In genomic region chr9:75618836-75619400, GRCm38 (mm10) we compare ENCODE assay signal across 22 mouse cellular contexts. TPM values are rescaled to one million over a fixed set of nuclear protein-coding genes. Genes with fewer than 3 reads are reported as not detected.
DNase-seq lines count a peak whose midpoint lies in the region; ATAC-seq and TF ChIP-seq lines count a peak whose summit lies in the region.
"Had no signal": no experiment of that assay in that cellular context is flagged by ENCODE, and none has a peak within 500 bp of the region (broad histone marks: within the 10 kb centered on the region; RNA-seq: fewer than 3 reads in every experiment).

No protein-coding gene starts in this region.

- H3K4me3 ChIP-seq in heart, adult 2 months, result no peak overlapping the region
- no peak overlapping the region for H3K4me3 ChIP-seq in kidney, embryonic 16.5 days (ENCODE audit: low read length)
- no peak overlapping the region for H3K4me3 ChIP-seq in midbrain, postnatal 0 days (ENCODE audit: low read depth, low read length)
- no peak overlapping the region for H3K4me3 ChIP-seq in midbrain, embryonic 15.5 days
- H3K4me3 ChIP-seq in stomach, postnatal 0 days (ENCODE audit: low read depth, low read length), result no peak overlapping the region
- no peak overlapping the region for H3K4me3 ChIP-seq in liver, embryonic 11.5 days (ENCODE audit: low read depth, low read length)
- H3K4me3 ChIP-seq: forebrain, embryonic 10.5 days; heart, embryonic 15.5 days; limb, embryonic 15.5 days; stomach, embryonic 15.5 days had no signal

- 95% methylated on average over 6 of the region's 6 CpGs for WGBS in heart, adult 2 months
- WGBS in kidney, embryonic 16.5 days, result 71% methylated on average over 6 of the region's 6 CpGs
- WGBS in midbrain, postnatal 0 days, result 92% methylated on average over 6 of the region's 6 CpGs
- 92% methylated on average over 6 of the region's 6 CpGs for WGBS in midbrain, embryonic 15.5 days
- 94% methylated on average over 6 of the region's 6 CpGs for WGBS in stomach, postnatal 0 days
- WGBS in liver, embryonic 11.5 days, result 83% methylated on average over 6 of the region's 6 CpGs

- no peaks in the 10 kb centered on the region for H3K4me1 ChIP-seq in heart, adult 2 months (ENCODE audit: control insufficient read depth, insufficient read depth, low read length)
- no peaks in the 10 kb centered on the region for H3K4me1 ChIP-seq in kidney, embryonic 16.5 days (ENCODE audit: insufficient read depth, low read length)
- H3K4me1 ChIP-seq in midbrain, postnatal 0 days (ENCODE audit: insufficient read depth, low read length), result no peaks in the 10 kb centered on the region
- no peaks in the 10 kb centered on the region for H3K4me1 ChIP-seq in midbrain, embryonic 15.5 days
- H3K4me1 ChIP-seq in stomach, postnatal 0 days (replicated peaks; ENCODE audit: control insufficient read depth, insufficient read depth), result no peaks in the 10 kb centered on the region
- no peaks in the 10 kb centered on the region for H3K4me1 ChIP-seq in liver, embryonic 11.5 days (replicated peaks; ENCODE audit: control insufficient read depth, insufficient read depth, low read length)
- H3K4me1 ChIP-seq: forebrain, embryonic 10.5 days; heart, embryonic 15.5 days; stomach, embryonic 15.5 days had no signal

- no peaks in the 10 kb centered on the region for H3K79me2 ChIP-seq in heart, adult 2 months (replicated peaks; ENCODE audit: control insufficient read depth, insufficient read depth, low read length)

- H3K27ac ChIP-seq in heart, adult 2 months, result no peak overlapping the region
- no peak overlapping the region for H3K27ac ChIP-seq in kidney, embryonic 16.5 days (ENCODE audit: low read length)
- no peak overlapping the region for H3K27ac ChIP-seq in midbrain, postnatal 0 days (ENCODE audit: low read depth, low read length)
- H3K27ac ChIP-seq in midbrain, embryonic 15.5 days, result no peak overlapping the region
- no peak overlapping the region for H3K27ac ChIP-seq in stomach, postnatal 0 days (replicated peaks)
- H3K27ac ChIP-seq in liver, embryonic 11.5 days (ENCODE audit: low read depth, low read length), result no peak overlapping the region
- H3K27ac ChIP-seq: forebrain, embryonic 10.5 days; heart, embryonic 15.5 days; limb, embryonic 15.5 days; stomach, embryonic 15.5 days had no signal

- H3K36me3 ChIP-seq in heart, adult 2 months (ENCODE audit: control insufficient read depth, insufficient read depth, low read length), result no peaks in the 10 kb centered on the region
- no peaks in the 10 kb centered on the region for H3K36me3 ChIP-seq in kidney, embryonic 16.5 days (ENCODE audit: insufficient read depth, low read length)
- H3K36me3 ChIP-seq in midbrain, postnatal 0 days (ENCODE audit: insufficient read depth, low read length), result no peaks in the 10 kb centered on the region
- H3K36me3 ChIP-seq in midbrain, embryonic 15.5 days (replicated peaks), result no peaks in the 10 kb centered on the region
- no peaks in the 10 kb centered on the region for H3K36me3 ChIP-seq in stomach, postnatal 0 days (ENCODE audit: control insufficient read depth, insufficient read depth, low read length)
- no peaks in the 10 kb centered on the region for H3K36me3 ChIP-seq in liver, embryonic 11.5 days (ENCODE audit: control insufficient read depth, insufficient read depth, low read length)
- H3K36me3 ChIP-seq: forebrain, embryonic 10.5 days; heart, embryonic 15.5 days; limb, embryonic 15.5 days; stomach, embryonic 15.5 days had no signal

- peak; percentile 43 for DNase-seq in heart, adult 11 months
- no peak for DNase-seq in heart, adult 2 months
- no peak for DNase-seq in kidney, adult 9 months
- no peak for DNase-seq in midbrain, postnatal 0 days (ENCODE audit: low spot score)
- DNase-seq in stomach, postnatal 0 days (ENCODE audit: low spot score), result no peak
- no peak for DNase-seq in liver, embryonic 11.5 days (ENCODE audit: low spot score)
- DNase-seq: adrenal gland, postnatal 25 days; cerebellum, adult 11 months; cerebellum, postnatal 10 days; gastrocnemius, postnatal 14 days; heart, postnatal 4 days; kidney, adult 11 months; lung, postnatal 36 days; right cerebral cortex, postnatal 25 days had no signal

- no peaks in the 10 kb centered on the region for H3K9me3 ChIP-seq in kidney, embryonic 16.5 days (ENCODE audit: low read length)
- H3K9me3 ChIP-seq in midbrain, postnatal 0 days (ENCODE audit: low read length), result no peaks in the 10 kb centered on the region
- no peaks in the 10 kb centered on the region for H3K9me3 ChIP-seq in midbrain, embryonic 15.5 days
- H3K9me3 ChIP-seq in stomach, postnatal 0 days (ENCODE audit: control insufficient read depth, low read length), result no peaks in the 10 kb centered on the region
- no peaks in the 10 kb centered on the region for H3K9me3 ChIP-seq in liver, embryonic 11.5 days (ENCODE audit: control insufficient read depth, low read length)
- H3K9me3 ChIP-seq: heart, embryonic 15.5 days; limb, embryonic 15.5 days; stomach, embryonic 15.5 days had no signal

- TF ChIP-seq POLR2A in heart, adult 2 months (IDR thresholded peaks at IDR 0.05; ENCODE audit: insufficient read depth, low read depth, low read length), result no peak

- TF ChIP-seq EP300 in heart, adult 2 months (IDR thresholded peaks at IDR 0.05; ENCODE audit: insufficient read depth, low read depth, low read length), result no peak
- TF ChIP-seq EP300 in stomach, postnatal 0 days (optimal IDR thresholded peaks at IDR 0.05), result no peak

- intact Hi-C loops in heart, adult 2 months (cut with DNase I), result no loop called here

- no peak for TF ChIP-seq CTCF in heart, adult 2 months (IDR thresholded peaks at IDR 0.05)
- TF ChIP-seq CTCF in midbrain, postnatal 0 days (IDR thresholded peaks at IDR 0.05), result no peak
- TF ChIP-seq CTCF in stomach, postnatal 0 days (IDR thresholded peaks at IDR 0.05; ENCODE audit: low read depth), result no peak

- peak; percentile 63 for ATAC-seq in kidney, embryonic 16.5 days (ENCODE audit: low FRiP score, low TSS enrichment)
- ATAC-seq in midbrain, postnatal 0 days (ENCODE audit: low FRiP score), result peak; percentile 16
- ATAC-seq in midbrain, embryonic 15.5 days (replicated peaks), result no peak
- ATAC-seq in stomach, postnatal 0 days (ENCODE audit: low FRiP score, low TSS enrichment), result 0 out of 2 replicates have a peak, but pooled peaks have one; percentile 29
- ATAC-seq in liver, embryonic 11.5 days (replicated peaks; ENCODE audit: low FRiP score), result no peak; the same call in 1 of the 2 replicates

- no peak overlapping the region for H3K4me2 ChIP-seq in kidney, embryonic 16.5 days (replicated peaks; ENCODE audit: low read depth, low read length)
- H3K4me2 ChIP-seq in midbrain, postnatal 0 days (ENCODE audit: low read depth, low read length, poor library complexity, severe bottlenecking), result no peak overlapping the region
- no peak overlapping the region for H3K4me2 ChIP-seq in midbrain, embryonic 15.5 days
- no peak overlapping the region for H3K4me2 ChIP-seq in stomach, postnatal 0 days (replicated peaks; ENCODE audit: low read depth)
- no peak overlapping the region for H3K4me2 ChIP-seq in liver, embryonic 11.5 days
- H3K4me2 ChIP-seq: heart, embryonic 15.5 days; limb, embryonic 15.5 days; stomach, embryonic 15.5 days had no signal

- no peak overlapping the region for H3K9ac ChIP-seq in heart, adult 2 months (ENCODE audit: low read depth, low read length)
- no peak overlapping the region for H3K9ac ChIP-seq in kidney, embryonic 16.5 days (replicated peaks; ENCODE audit: low read length)
- H3K9ac ChIP-seq in midbrain, postnatal 0 days (replicated peaks; ENCODE audit: low read length, poor library complexity, severe bottlenecking), result no peak overlapping the region
- H3K9ac ChIP-seq in midbrain, embryonic 15.5 days, result no peak overlapping the region
- H3K9ac ChIP-seq in stomach, postnatal 0 days (ENCODE audit: low read length), result no peak overlapping the region
- no peak overlapping the region for H3K9ac ChIP-seq in liver, embryonic 11.5 days (ENCODE audit: low read depth, low read length)
- H3K9ac ChIP-seq: heart, embryonic 15.5 days; limb, embryonic 15.5 days; stomach, embryonic 15.5 days had no signal

- H3K27me3 ChIP-seq in heart, adult 2 months (ENCODE audit: control insufficient read depth, insufficient read depth, low read length), result no peaks in the 10 kb centered on the region
- no peaks in the 10 kb centered on the region for H3K27me3 ChIP-seq in kidney, embryonic 16.5 days (ENCODE audit: insufficient read depth, low read length)
- H3K27me3 ChIP-seq in midbrain, postnatal 0 days (ENCODE audit: insufficient read depth, low read length), result no peaks in the 10 kb centered on the region
- H3K27me3 ChIP-seq in midbrain, embryonic 15.5 days (replicated peaks), result no peaks in the 10 kb centered on the region
- H3K27me3 ChIP-seq in stomach, postnatal 0 days (ENCODE audit: control insufficient read depth, insufficient read depth, low read length), result no peaks in the 10 kb centered on the region
- no peaks in the 10 kb centered on the region for H3K27me3 ChIP-seq in liver, embryonic 11.5 days (replicated peaks; ENCODE audit: control insufficient read depth, insufficient read depth, low read length)
- H3K27me3 ChIP-seq: heart, embryonic 15.5 days; limb, embryonic 15.5 days; stomach, embryonic 15.5 days had no signal

RNA-seq across cellular contexts. Expression of gene Lysmd2, which starts 6.6 kb away (rescaled TPM):
- total RNA-seq in heart, adult 2 months (2021), result 1 to 10 TPM; 6.9 to 8.5 TPM
- 16.4 and 18.1 TPM in 2 replicates for polyA plus RNA-seq in heart, adult 2 months (2012; rRNA removed)
- 31.0 and 31.5 TPM in 2 replicates for polyA plus RNA-seq in kidney, embryonic 16.5 days (2015; fragmentation: Nextera tagmentation; extraction: Ambion mirVana)
- 29.2 and 32.4 TPM in 2 replicates for total RNA-seq in midbrain, postnatal 0 days (2014; rRNA removed)
- polyA plus RNA-seq in midbrain, postnatal 0 days (2015; fragmentation: Nextera tagmentation; extraction: Ambion mirVana), result 33.6 and 39.4 TPM in 2 replicates
- 27.8 and 31.9 TPM in 2 replicates for polyA plus RNA-seq in midbrain, embryonic 15.5 days (2015; fragmentation: Nextera tagmentation; extraction: Ambion mirVana)
- 30.3 and 32.2 TPM in 2 replicates for polyA plus RNA-seq in stomach, postnatal 0 days (2015; fragmentation: Nextera tagmentation; extraction: Ambion mirVana)
- 10.1 and 10.8 TPM in 2 replicates for polyA plus RNA-seq in liver, embryonic 11.5 days (2014; fragmentation: Nextera tagmentation; extraction: Ambion mirVana)
- total RNA-seq: MEL had no signal

RNA-seq across cellular contexts. Expression of gene Tmod2, which starts 7.8 kb away (rescaled TPM):
- 1 to 10 TPM; 3.8 to 4.7 TPM for total RNA-seq in heart, adult 2 months (2021)
- 1.0 and 2.6 TPM in 2 replicates for polyA plus RNA-seq in heart, adult 2 months (2012; rRNA removed)
- 19.7 and 20.8 TPM in 2 replicates for polyA plus RNA-seq in kidney, embryonic 16.5 days (2015; fragmentation: Nextera tagmentation; extraction: Ambion mirVana)
- total RNA-seq in midbrain, postnatal 0 days (2014; rRNA removed), result 168 and 210 TPM in 2 replicates
- polyA plus RNA-seq in midbrain, postnatal 0 days (2015; fragmentation: Nextera tagmentation; extraction: Ambion mirVana), result 379 and 434 TPM in 2 replicates
- polyA plus RNA-seq in midbrain, embryonic 15.5 days (2015; fragmentation: Nextera tagmentation; extraction: Ambion mirVana), result 280 and 308 TPM in 2 replicates
- 11.3 and 11.9 TPM in 2 replicates for polyA plus RNA-seq in stomach, postnatal 0 days (2015; fragmentation: Nextera tagmentation; extraction: Ambion mirVana)
- 2.8 and 3.1 TPM in 2 replicates for polyA plus RNA-seq in liver, embryonic 11.5 days (2014; fragmentation: Nextera tagmentation; extraction: Ambion mirVana)
- total RNA-seq: megakaryocyte-erythroid progenitor cell, adult 5-6 weeks; MEL had no signal

RNA-seq across cellular contexts. Expression of gene Tmod3, which starts 59.5 kb away (rescaled TPM):
- 10 to 100 TPM; 50.1 to 63.6 TPM for total RNA-seq in heart, adult 2 months (2021)
- polyA plus RNA-seq in heart, adult 2 months (2012; rRNA removed), result 19.6 and 37.8 TPM in 2 replicates
- polyA plus RNA-seq in kidney, embryonic 16.5 days (2015; fragmentation: Nextera tagmentation; extraction: Ambion mirVana), result 157 and 167 TPM in 2 replicates
- 35.8 and 45.4 TPM in 2 replicates for total RNA-seq in midbrain, postnatal 0 days (2014; rRNA removed)
- 64.0 and 65.5 TPM in 2 replicates for polyA plus RNA-seq in midbrain, postnatal 0 days (2015; fragmentation: Nextera tagmentation; extraction: Ambion mirVana)
- polyA plus RNA-seq in midbrain, embryonic 15.5 days (2015; fragmentation: Nextera tagmentation; extraction: Ambion mirVana), result 76.5 and 86.1 TPM in 2 replicates
- 109 and 111 TPM in 2 replicates for polyA plus RNA-seq in stomach, postnatal 0 days (2015; fragmentation: Nextera tagmentation; extraction: Ambion mirVana)
- polyA plus RNA-seq in liver, embryonic 11.5 days (2014; fragmentation: Nextera tagmentation; extraction: Ambion mirVana), result 63.2 and 63.6 TPM in 2 replicates

Comparison
In these comparisons a context has a peak if more than half of its experiments do, and no peak if none do; other contexts are left out.
1. ATAC-seq: peak in kidney, embryonic 16.5 days (single experiment), midbrain, postnatal 0 days (single experiment) and stomach, postnatal 0 days (single experiment); none in midbrain, embryonic 15.5 days (single experiment) and liver, embryonic 11.5 days (single experiment).
2. RNA of gene Tmod2, which starts 7.8 kb away (polyA plus RNA-seq): 379 to 434 TPM in midbrain, postnatal 0 days and 280 to 308 TPM in midbrain, embryonic 15.5 days; 19.7 to 20.8 TPM in kidney, embryonic 16.5 days, 11.3 to 11.9 TPM in stomach, postnatal 0 days, 2.8 to 3.1 TPM in liver, embryonic 11.5 days and 1.0 to 2.6 TPM in heart, adult 2 months; every median in the first group is over 10 times any median in the second.